Mouse (Mus musculus): ENCODE results near the gene N4bp1. TPM values are rescaled to one million over a fixed set of nuclear protein-coding genes. Genes with fewer than 3 reads are reported as not detected.

N4bp1 gene
- total RNA-seq, 2 experiments from 2014 or later = 15.8 to 21.9 TPM

- ATAC-seq (replicated peaks; ENCODE audit: poor library complexity) = peak; percentile 59
These were observed 22.8 kb downstream of the N4bp1 start for GRCm38 (mm10) chr8:86862155-86862816.

- ATAC-seq (replicated peaks; ENCODE audit: poor library complexity) = no peak
These were observed 23.5 kb downstream of the N4bp1 start for GRCm38 (mm10) chr8:86861516-86861915.

GRCm38 (mm10) chr8:86856248-86856647 lies 28.8 kb downstream of the N4bp1 start:
- no peak for ATAC-seq (replicated peaks; ENCODE audit: poor library complexity)

- ATAC-seq (replicated peaks; ENCODE audit: poor library complexity) = no peak
These were observed 30.4 kb downstream of the N4bp1 start for GRCm38 (mm10) chr8:86854686-86855085.

GRCm38 (mm10) chr8:86853989-86854373 lies 31.1 kb downstream of the N4bp1 start:
- no peak for ATAC-seq (replicated peaks; ENCODE audit: poor library complexity)

GRCm38 (mm10) chr8:86853266-86853988 lies 31.6 kb downstream of the N4bp1 start:
- ATAC-seq (replicated peaks; ENCODE audit: poor library complexity) = no peak

- no peak for ATAC-seq (replicated peaks; ENCODE audit: poor library complexity)
These were observed 32.6 kb downstream of the N4bp1 start for GRCm38 (mm10) chr8:86852491-86852890.

- ATAC-seq (replicated peaks; ENCODE audit: poor library complexity) = no peak
These were observed 36.2 kb downstream of the N4bp1 start for GRCm38 (mm10) chr8:86848876-86849275.

GRCm38 (mm10) chr8:86848401-86848800 lies 36.7 kb downstream of the N4bp1 start:
- ATAC-seq (replicated peaks; ENCODE audit: poor library complexity) = no peak

GRCm38 (mm10) chr8:86847091-86847490 lies 38.0 kb downstream of the N4bp1 start:
- no peak for ATAC-seq (replicated peaks; ENCODE audit: poor library complexity)

GRCm38 (mm10) chr8:86845875-86846274 lies 39.2 kb downstream of the N4bp1 start:
- ATAC-seq (replicated peaks; ENCODE audit: poor library complexity) = no peak

GRCm38 (mm10) chr8:86844856-86845255 lies 40.2 kb downstream of the N4bp1 start:
- no peak for ATAC-seq (replicated peaks; ENCODE audit: poor library complexity)

GRCm38 (mm10) chr8:86843896-86844295 lies 41.2 kb downstream of the N4bp1 start:
- ATAC-seq (replicated peaks; ENCODE audit: poor library complexity) = peak; percentile 79

GRCm38 (mm10) chr8:86841556-86842309 lies 43.3 kb downstream of the N4bp1 start:
- no peak for ATAC-seq (replicated peaks; ENCODE audit: poor library complexity)

- ATAC-seq (replicated peaks; ENCODE audit: poor library complexity) = no peak
These were observed 44.9 kb downstream of the N4bp1 start for GRCm38 (mm10) chr8:86840120-86840693.

GRCm38 (mm10) chr8:86838707-86839438 lies 46.2 kb downstream of the N4bp1 start:
- no peak for ATAC-seq (replicated peaks; ENCODE audit: poor library complexity)

- ATAC-seq (replicated peaks; ENCODE audit: poor library complexity) = peak; percentile 69
These were observed 47.8 kb downstream of the N4bp1 start for GRCm38 (mm10) chr8:86837234-86837633.

- no peak for ATAC-seq (replicated peaks; ENCODE audit: poor library complexity)
These were observed 49.2 kb downstream of the N4bp1 start for GRCm38 (mm10) chr8:86835881-86836280.

- ATAC-seq (replicated peaks; ENCODE audit: poor library complexity) = peak; percentile 32; the same call in 1 of the 2 replicates
These were observed 50.4 kb downstream of the N4bp1 start for GRCm38 (mm10) chr8:86834496-86835260.

GRCm38 (mm10) chr8:86833937-86834336 lies 51.1 kb downstream of the N4bp1 start:
- no peak for ATAC-seq (replicated peaks; ENCODE audit: poor library complexity)
